Mouse (Mus musculus) embryonic facial prominence, embryonic 14.5 days (tissue): ENCODE results near the gene Gtf3c4. TPM values are rescaled to one million over a fixed set of nuclear protein-coding genes. Genes with fewer than 3 reads are reported as not detected.

ENCODE experiments used
- ATAC-seq: fragments of 200-750 bp; cut with Nextera tagmentation; 2 replicates; pipeline ENCODE4 v1.8.0; 2017; ENCODE audit warnings: low read depth, moderate number of reproducible peaks, moderate TSS enrichment
- DNase-seq: peaks from one replicate; pipeline ENCODE4 v3.0.0-alpha.2; 2015; ENCODE audit warnings: low spot score
- H3K27ac ChIP-seq: fragments of 300-500 bp; sonication (generic); replicated peaks from 2 replicates; pipeline ENCODE4 v1.5.1; 2014; ENCODE audit warnings: low read depth, mild to moderate bottlenecking, low read length, moderate library complexity
- H3K27me3 ChIP-seq: fragments of 300-500 bp; sonication (generic); replicated peaks from 2 replicates; pipeline ENCODE4 v1.6.1; 2014; ENCODE audit warnings: low read length; ENCODE audit not compliant: control insufficient read depth, insufficient read depth
- H3K36me3 ChIP-seq: fragments of 300-500 bp; sonication (generic); 2 replicates; pipeline ENCODE4 v1.6.1; 2014; ENCODE audit warnings: low read length, mixed read lengths; ENCODE audit not compliant: control insufficient read depth, insufficient read depth
- H3K4me1 ChIP-seq: fragments of 300-500 bp; sonication (generic); 2 replicates; pipeline ENCODE4 v1.6.1; 2014; ENCODE audit warnings: antibody characterized with exemption, low read length; ENCODE audit not compliant: control insufficient read depth, insufficient read depth
- H3K4me2 ChIP-seq: fragments of 300-500 bp; sonication (generic); 2 replicates; pipeline ENCODE4 v1.6.1; 2014; ENCODE audit warnings: low read depth, mild to moderate bottlenecking, low read length, moderate library complexity, mixed read lengths
- H3K4me3 ChIP-seq: fragments of 300-500 bp; sonication (generic); 2 replicates; pipeline ENCODE4 v1.5.1; 2014; ENCODE audit warnings: low read depth, mild to moderate bottlenecking, low read length
- H3K9ac ChIP-seq: fragments of 300-500 bp; sonication (generic); 2 replicates; pipeline ENCODE4 v1.6.1; 2014; ENCODE audit warnings: low read depth, mild to moderate bottlenecking, low read length, moderate library complexity, mixed read lengths
- H3K9me3 ChIP-seq: fragments of 300-500 bp; sonication (generic); 2 replicates; pipeline ENCODE4 v1.6.1; 2016; ENCODE audit warnings: low read length; ENCODE audit not compliant: control insufficient read depth
- WGBS: fragments of 180-500 bp; shearing (Covaris S2); extraction: QIAGEN DNeasy Blood & Tissue Kit; methylation state at CpG from one replicate; pipeline ENCODE4 v1.1.7; 2014; 5-methylcytosine and 5-hydroxymethylcytosine counted together
- polyA plus RNA-seq: library from polyadenylated mRNA; unstranded; fragments of >200 nt; fragmentation: Nextera tagmentation; extraction: Ambion mirVana; gene quantifications from 2 replicates; pipeline ENCODE4 v1.2.1, GENCODE M21; 2014

The Gtf3c4 gene
- polyA plus RNA-seq, 1 experiment from 2014 or later, result 20.5 TPM

GRCm38 (mm10) chr2:28829265-28829664 lies 10.9 kb downstream of the Gtf3c4 start:
- 35% methylated on average over 4 of the region's 4 CpGs for WGBS
- Histone ChIP-seq H3K4me3 (no peak overlapping the region), H3K4me1 (no peaks in the 10 kb centered on the region), H3K36me3 (peaks cover 87% of the 10 kb centered on the region), H3K4me2 (no peak overlapping the region), H3K27me3 (no peaks in the 10 kb centered on the region), H3K27ac (no peak overlapping the region), H3K9me3 (no peaks in the 10 kb centered on the region), H3K9ac (no peak overlapping the region)
- no peak for ATAC-seq
- DNase-seq, result peak; percentile 24

- H3K27me3 ChIP-seq, result no peaks in the 10 kb centered on the region
- H3K4me2 ChIP-seq, result no peak overlapping the region
These were observed 21.3 kb downstream of the Gtf3c4 start for GRCm38 (mm10) chr2:28818866-28819265.

GRCm38 (mm10) chr2:28810260-28811013 lies 29.7 kb downstream of the Gtf3c4 start:
- no peaks in the 10 kb centered on the region for H3K4me1 ChIP-seq
- no peak overlapping the region for H3K4me2 ChIP-seq
- H3K9ac ChIP-seq, result no peak overlapping the region
- no peak overlapping the region for H3K27ac ChIP-seq
- DNase-seq, result peak; percentile 32
- ATAC-seq, result peak; percentile 26; the same call in 1 of the 2 replicates
- no peaks in the 10 kb centered on the region for H3K9me3 ChIP-seq
- H3K27me3 ChIP-seq, result no peaks in the 10 kb centered on the region
- no peak overlapping the region for H3K4me3 ChIP-seq
- WGBS, result 45% methylated on average over 5 of the region's 5 CpGs
- no peaks in the 10 kb centered on the region for H3K36me3 ChIP-seq

More at GRCm38 (mm10) chr2:28818866-28819265, 21.3 kb downstream of the Gtf3c4 start:
- H3K4me3 ChIP-seq, result no peak overlapping the region
- no peak overlapping the region for H3K9ac ChIP-seq
- peaks cover 5% of the 10 kb centered on the region; the same call in 1 of the 2 replicates for H3K36me3 ChIP-seq
- ATAC-seq (no peak), DNase-seq (no peak)
- no peaks in the 10 kb centered on the region for H3K9me3 ChIP-seq
- no peaks in the 10 kb centered on the region for H3K4me1 ChIP-seq
- H3K27ac ChIP-seq, result no peak overlapping the region
- WGBS, result 61% methylated on average over 4 of the region's 4 CpGs

- WGBS, result 74% methylated on average over 6 of the region's 6 CpGs
- no peak overlapping the region for H3K4me2 ChIP-seq
- H3K9me3 ChIP-seq, result no peaks in the 10 kb centered on the region
- ATAC-seq (no peak), DNase-seq (no peak)
- no peak overlapping the region for H3K4me3 ChIP-seq
- H3K4me1 ChIP-seq, result no peaks in the 10 kb centered on the region
- H3K27ac ChIP-seq, result no peak overlapping the region
- no peaks in the 10 kb centered on the region for H3K27me3 ChIP-seq
- H3K9ac ChIP-seq, result no peak overlapping the region
- no peaks in the 10 kb centered on the region for H3K36me3 ChIP-seq
These were observed 31.3 kb downstream of the Gtf3c4 start for GRCm38 (mm10) chr2:28808841-28809240.

GRCm38 (mm10) chr2:28803406-28803805 lies 36.8 kb downstream of the Gtf3c4 start:
- ATAC-seq, result no peak

GRCm38 (mm10) chr2:28799575-28799974 lies 40.6 kb downstream of the Gtf3c4 start:
- H3K4me1 ChIP-seq, result no peaks in the 10 kb centered on the region
- no peaks in the 10 kb centered on the region for H3K9me3 ChIP-seq
- no peak overlapping the region for H3K9ac ChIP-seq
- DNase-seq (peak; percentile 30), ATAC-seq (no peak)
- H3K4me3 ChIP-seq, result no peak overlapping the region
- H3K27me3 ChIP-seq, result no peaks in the 10 kb centered on the region
- no peaks in the 10 kb centered on the region for H3K36me3 ChIP-seq
- H3K27ac ChIP-seq, result no peak overlapping the region
- WGBS, result 46% methylated on average over 2 of the region's 2 CpGs
- H3K4me2 ChIP-seq, result no peak overlapping the region

More at GRCm38 (mm10) chr2:28803406-28803805, 36.8 kb downstream of the Gtf3c4 start:
- H3K36me3 ChIP-seq, result no peaks in the 10 kb centered on the region
- no peak overlapping the region for H3K4me3 ChIP-seq
- H3K9me3 ChIP-seq, result no peaks in the 10 kb centered on the region
- DNase-seq, result no peak
- no peak overlapping the region for H3K9ac ChIP-seq
- no peak overlapping the region for H3K4me2 ChIP-seq
- no peak overlapping the region for H3K27ac ChIP-seq
- H3K4me1 ChIP-seq, result no peaks in the 10 kb centered on the region
- 81% methylated on average over 7 of the region's 7 CpGs for WGBS
- H3K27me3 ChIP-seq, result no peaks in the 10 kb centered on the region

- Histone ChIP-seq H3K36me3 (no peaks in the 10 kb centered on the region), H3K27ac (no peak overlapping the region), H3K9me3 (no peaks in the 10 kb centered on the region), H3K4me2 (no peak overlapping the region), H3K27me3 (no peaks in the 10 kb centered on the region), H3K9ac (no peak overlapping the region), H3K4me3 (no peak overlapping the region), H3K4me1 (no peaks in the 10 kb centered on the region)
- no peak for ATAC-seq
- peak; percentile 42 for DNase-seq
- WGBS, result 42% methylated on average over 3 of the region's 3 CpGs
These were observed 41.8 kb downstream of the Gtf3c4 start for GRCm38 (mm10) chr2:28798390-28798789.

- H3K4me2 ChIP-seq, result no peak overlapping the region
- 43% methylated on average over 18 of the region's 18 CpGs for WGBS
- H3K27ac ChIP-seq, result no peak overlapping the region
- H3K4me3 ChIP-seq, result no peak overlapping the region
- no peaks in the 10 kb centered on the region for H3K36me3 ChIP-seq
- H3K9ac ChIP-seq, result no peak overlapping the region
- no peaks in the 10 kb centered on the region for H3K9me3 ChIP-seq
- H3K4me1 ChIP-seq, result peaks cover 1% of the 10 kb centered on the region; the same call in 1 of the 2 replicates
- DNase-seq (peak; percentile 11), ATAC-seq (no peak; the same call in 1 of the 2 replicates)
- H3K27me3 ChIP-seq, result no peaks in the 10 kb centered on the region
These were observed 42.6 kb downstream of the Gtf3c4 start for GRCm38 (mm10) chr2:28797490-28798106.
